Mouse (Mus musculus): ENCODE measurements around the gene Ghdc. TPM values are rescaled to one million over a fixed set of nuclear protein-coding genes. Genes with fewer than 3 reads are reported as not detected.
A peak's percentile ranks its signal among the peaks of the same experiment; 100 is the strongest.

Ghdc gene
- polyA plus RNA-seq, 1 experiment from 2014 or later = 5.4 TPM

- peaks cover 62% of the 10 kb centered on the region for H3K36me3 ChIP-seq
- H3K27ac ChIP-seq = no peak overlapping the region
- H3K27me3 ChIP-seq = no peaks in the 10 kb centered on the region
- no peak overlapping the region for H3K4me2 ChIP-seq
- peaks cover 14% of the 10 kb centered on the region for H3K4me1 ChIP-seq (replicated peaks)
- H3K4me3 ChIP-seq (replicated peaks) = no peak overlapping the region
- no peak overlapping the region for H3K9ac ChIP-seq (replicated peaks)
- ATAC-seq (ENCODE audit: insufficient number of reproducible peaks, insufficient read depth, low FRiP score, low TSS enrichment, low read depth) = no peak
- no peaks in the 10 kb centered on the region for H3K9me3 ChIP-seq
- 86% methylated on average over 13 of the region's 13 CpGs for WGBS
Observed at GRCm38 (mm10) chr11:100782568-100782967, 11.8 kb upstream of the Ghdc start.

GRCm38 (mm10) chr11:100781763-100782475, 11.2 kb upstream of the Ghdc start:
- Histone ChIP-seq H3K9me3 (no peaks in the 10 kb centered on the region), H3K36me3 (peaks cover 57% of the 10 kb centered on the region)
- 90% methylated on average over 15 of the region's 15 CpGs for WGBS

GRCm38 (mm10) chr11:100780247-100780646, 9.5 kb upstream of the Ghdc start:
- no peaks in the 10 kb centered on the region for H3K27me3 ChIP-seq
- H3K9me3 ChIP-seq = no peaks in the 10 kb centered on the region
- H3K4me3 ChIP-seq (replicated peaks) = no peak overlapping the region
- H3K9ac ChIP-seq (replicated peaks) = no peak overlapping the region
- H3K4me2 ChIP-seq = no peak overlapping the region
- ATAC-seq (ENCODE audit: insufficient number of reproducible peaks, insufficient read depth, low FRiP score, low TSS enrichment, low read depth) = no peak
- H3K36me3 ChIP-seq = peaks cover 48% of the 10 kb centered on the region; the same call in 1 of the 2 replicates
- WGBS = 76% methylated on average over 8 of the region's 8 CpGs
- no peaks in the 10 kb centered on the region for H3K4me1 ChIP-seq (replicated peaks)
- no peak overlapping the region for H3K27ac ChIP-seq

More at GRCm38 (mm10) chr11:100781763-100782475, 11.2 kb upstream of the Ghdc start:
- H3K27ac ChIP-seq = no peak overlapping the region
- no peaks in the 10 kb centered on the region for H3K27me3 ChIP-seq
- no peak overlapping the region for H3K9ac ChIP-seq (replicated peaks)
- ATAC-seq (ENCODE audit: insufficient number of reproducible peaks, insufficient read depth, low FRiP score, low TSS enrichment, low read depth) = no peak
- no peak overlapping the region for H3K4me3 ChIP-seq (replicated peaks)
- peaks cover 9% of the 10 kb centered on the region for H3K4me1 ChIP-seq (replicated peaks)
- H3K4me2 ChIP-seq = no peak overlapping the region

GRCm38 (mm10) chr11:100778069-100778468, 7.3 kb upstream of the Ghdc start:
- ATAC-seq (ENCODE audit: insufficient number of reproducible peaks, insufficient read depth, low FRiP score, low TSS enrichment, low read depth) = no peak
- Histone ChIP-seq H3K27ac (no peak overlapping the region), H3K4me1 (replicated peaks) (no peaks in the 10 kb centered on the region), H3K4me3 (replicated peaks) (no peak overlapping the region), H3K27me3 (no peaks in the 10 kb centered on the region), H3K4me2 (no peak overlapping the region), H3K36me3 (peaks cover 30% of the 10 kb centered on the region; the same call in 1 of the 2 replicates), H3K9ac (replicated peaks) (no peak overlapping the region), H3K9me3 (no peaks in the 10 kb centered on the region)
- 78% methylated on average over 3 of the region's 3 CpGs for WGBS

- Histone ChIP-seq H3K9me3 (no peaks in the 10 kb centered on the region), H3K27ac (no peak overlapping the region), H3K4me1 (replicated peaks) (no peaks in the 10 kb centered on the region), H3K27me3 (no peaks in the 10 kb centered on the region), H3K4me3 (replicated peaks) (no peak overlapping the region), H3K4me2 (no peak overlapping the region), H3K9ac (replicated peaks) (no peak overlapping the region), H3K36me3 (peaks cover 17% of the 10 kb centered on the region; the same call in 1 of the 2 replicates)
- ATAC-seq (ENCODE audit: insufficient number of reproducible peaks, insufficient read depth, low FRiP score, low TSS enrichment, low read depth) = no peak
- WGBS = 85% methylated on average over 10 of the region's 10 CpGs
Observed at GRCm38 (mm10) chr11:100775921-100776320, 5.2 kb upstream of the Ghdc start.

- 79% methylated on average over 4 of the region's 4 CpGs for WGBS
- Histone ChIP-seq H3K9ac (replicated peaks) (no peak overlapping the region), H3K4me3 (replicated peaks) (no peak overlapping the region), H3K4me2 (no peak overlapping the region), H3K27me3 (no peaks in the 10 kb centered on the region), H3K9me3 (no peaks in the 10 kb centered on the region), H3K27ac (no peak overlapping the region), H3K36me3 (peaks cover 7% of the 10 kb centered on the region; the same call in 1 of the 2 replicates), H3K4me1 (replicated peaks) (peaks cover 7% of the 10 kb centered on the region)
- ATAC-seq (ENCODE audit: insufficient number of reproducible peaks, insufficient read depth, low FRiP score, low TSS enrichment, low read depth) = no peak
Observed at GRCm38 (mm10) chr11:100774261-100774660, 3.5 kb upstream of the Ghdc start.

GRCm38 (mm10) chr11:100769980-100770379, 777 bp downstream of the Ghdc start:
- Histone ChIP-seq H3K36me3 (no peaks in the 10 kb centered on the region), H3K27me3 (no peaks in the 10 kb centered on the region), H3K27ac (no peak overlapping the region), H3K9me3 (no peaks in the 10 kb centered on the region), H3K9ac (replicated peaks) (peak overlapping the region; percentile 59), H3K4me1 (replicated peaks) (peaks cover 7% of the 10 kb centered on the region), H3K4me2 (peak overlapping the region; percentile 60), H3K4me3 (replicated peaks) (peak overlapping the region; percentile 59)
- 63% methylated on average over 6 of the region's 6 CpGs for WGBS
- no peak for ATAC-seq (ENCODE audit: insufficient number of reproducible peaks, insufficient read depth, low FRiP score, low TSS enrichment, low read depth)

- Histone ChIP-seq H3K27ac (no peak overlapping the region), H3K9ac (replicated peaks) (no peak overlapping the region), H3K4me2 (no peak overlapping the region), H3K27me3 (peaks cover 7% of the 10 kb centered on the region), H3K36me3 (no peaks in the 10 kb centered on the region), H3K4me1 (replicated peaks) (peaks cover 7% of the 10 kb centered on the region), H3K4me3 (replicated peaks) (no peak overlapping the region), H3K9me3 (no peaks in the 10 kb centered on the region)
- WGBS = 85% methylated on average over 5 of the region's 5 CpGs
- ATAC-seq (ENCODE audit: insufficient number of reproducible peaks, insufficient read depth, low FRiP score, low TSS enrichment, low read depth) = no peak
Observed at GRCm38 (mm10) chr11:100767871-100768270, 2.9 kb downstream of the Ghdc start.

- H3K9me3 ChIP-seq = no peaks in the 10 kb centered on the region
- no peak for ATAC-seq (ENCODE audit: insufficient number of reproducible peaks, insufficient read depth, low FRiP score, low TSS enrichment, low read depth)
- H3K36me3 ChIP-seq = no peaks in the 10 kb centered on the region
- no peak overlapping the region for H3K27ac ChIP-seq
- H3K9ac ChIP-seq (replicated peaks) = no peak overlapping the region
- peaks cover 18% of the 10 kb centered on the region for H3K27me3 ChIP-seq
- H3K4me3 ChIP-seq (replicated peaks) = no peak overlapping the region
- no peak overlapping the region for H3K4me2 ChIP-seq
- 80% methylated on average over 9 of the region's 9 CpGs for WGBS
- peaks cover 10% of the 10 kb centered on the region for H3K4me1 ChIP-seq (replicated peaks)
Observed at GRCm38 (mm10) chr11:100766726-100767125, 4.0 kb downstream of the Ghdc start.

GRCm38 (mm10) chr11:100762831-100763230, 7.9 kb downstream of the Ghdc start, which contains the start of gene Hcrt:
Hcrt (minus strand) TSS chr11:100762931.
- ATAC-seq (ENCODE audit: insufficient number of reproducible peaks, insufficient read depth, low FRiP score, low TSS enrichment, low read depth) = no peak
- H3K9me3 ChIP-seq = no peaks in the 10 kb centered on the region
- no peaks in the 10 kb centered on the region for H3K36me3 ChIP-seq
- H3K4me3 ChIP-seq (replicated peaks) = peak within 1 kb of the TSS; percentile 39
- peak within 1 kb of the TSS; percentile 50; the same call in 1 of the 2 replicates for H3K9ac ChIP-seq (replicated peaks)
- H3K4me2 ChIP-seq = peak within 1 kb of the TSS; percentile 71
- no peak within 1 kb of the TSS for H3K27ac ChIP-seq
- H3K4me1 ChIP-seq (replicated peaks) = peaks cover 20% of the 10 kb centered on the region
- H3K27me3 ChIP-seq = peaks cover 54% of the 10 kb centered on the region
- 84% methylated on average over 7 of the region's 7 CpGs for WGBS

GRCm38 (mm10) chr11:100761547-100762045, 9.2 kb downstream of the Ghdc start:
- Histone ChIP-seq H3K36me3 (no peaks in the 10 kb centered on the region), H3K9ac (replicated peaks) (peak overlapping the region; percentile 50; the same call in 1 of the 2 replicates), H3K4me3 (replicated peaks) (peak overlapping the region; percentile 39), H3K27me3 (peaks cover 64% of the 10 kb centered on the region), H3K4me2 (peak overlapping the region; percentile 71), H3K9me3 (no peaks in the 10 kb centered on the region), H3K4me1 (replicated peaks) (peaks cover 20% of the 10 kb centered on the region), H3K27ac (no peak overlapping the region)
- no peak for ATAC-seq (ENCODE audit: insufficient number of reproducible peaks, insufficient read depth, low FRiP score, low TSS enrichment, low read depth)
- under 1% methylated on average over 27 of the region's 27 CpGs for WGBS

Measured in limb, embryonic 12.5 days (tissue).